Comparison of ENCODE assay signal across 8 mouse cellular contexts in the genomic region with DNA sequence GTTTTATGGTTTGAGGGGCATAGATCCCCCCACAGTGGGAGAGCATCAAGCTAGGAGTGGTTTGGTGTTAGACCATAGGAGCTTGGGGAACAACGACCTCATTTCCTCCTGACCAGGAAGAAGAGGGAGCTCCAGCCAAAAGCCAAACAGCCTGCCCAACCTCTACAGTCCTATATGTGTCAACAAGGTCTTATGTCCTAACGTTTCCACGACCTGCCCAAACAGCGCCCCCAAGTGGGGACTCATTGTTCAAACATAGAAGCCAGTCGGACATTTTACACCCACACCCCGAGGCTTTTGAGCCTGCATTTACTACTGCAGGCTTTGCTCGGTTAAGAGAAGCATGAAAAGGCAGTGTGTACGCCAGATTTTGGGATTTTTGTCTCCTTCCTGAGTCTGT.
DNase-seq lines count a peak whose midpoint lies in the region; ATAC-seq and TF ChIP-seq lines count a peak whose summit lies in the region.

No protein-coding gene starts in this region.

- TF ChIP-seq POLR2A in testis, adult 2 months (IDR thresholded peaks at IDR 0.05; ENCODE audit: control insufficient read depth, low read depth, low read length): no peak

- H3K9ac ChIP-seq in forebrain, postnatal 0 days: no peak overlapping the region
- H3K9ac ChIP-seq in midbrain, embryonic 14.5 days (replicated peaks; ENCODE audit: low read length): no peak overlapping the region
- H3K9ac ChIP-seq in midbrain, embryonic 13.5 days (replicated peaks): no peak overlapping the region

- no peaks in the 10 kb centered on the region for H3K36me3 ChIP-seq in forebrain, postnatal 0 days (ENCODE audit: insufficient read depth)
- no peaks in the 10 kb centered on the region for H3K36me3 ChIP-seq in forebrain, embryonic 10.5 days (replicated peaks)
- H3K36me3 ChIP-seq in midbrain, embryonic 14.5 days (ENCODE audit: control insufficient read depth, insufficient read depth, low read length): no peaks in the 10 kb centered on the region
- H3K36me3 ChIP-seq in midbrain, embryonic 13.5 days: no peaks in the 10 kb centered on the region
- H3K36me3 ChIP-seq in testis, adult 2 months (ENCODE audit: control insufficient read depth, insufficient read depth, low read length): no peaks in the 10 kb centered on the region

- WGBS in forebrain, postnatal 0 days: 44% methylated on average over 8 of the region's 8 CpGs
- 52% methylated on average over 8 of the region's 8 CpGs for WGBS in forebrain, embryonic 10.5 days
- WGBS in midbrain, embryonic 14.5 days: 49% methylated on average over 8 of the region's 8 CpGs
- WGBS in midbrain, embryonic 13.5 days: 54% methylated on average over 8 of the region's 8 CpGs

- no peak overlapping the region for H3K4me3 ChIP-seq in forebrain, postnatal 0 days (ENCODE audit: low read depth, low read length)
- no peak overlapping the region for H3K4me3 ChIP-seq in forebrain, embryonic 10.5 days
- no peak overlapping the region for H3K4me3 ChIP-seq in midbrain, embryonic 14.5 days (replicated peaks; ENCODE audit: low read depth, low read length)
- no peak overlapping the region for H3K4me3 ChIP-seq in midbrain, embryonic 13.5 days (replicated peaks)
- H3K4me3 ChIP-seq in testis, adult 2 months (ENCODE audit: control insufficient read depth, low read depth, low read length): no peak overlapping the region

- DNase-seq in forebrain, postnatal 0 days: peak; percentile 38
- no peak for DNase-seq in forebrain, embryonic 10.5 days (ENCODE audit: extremely low spot score, low spot score)
- DNase-seq in midbrain, embryonic 14.5 days: peak; percentile 15
- DNase-seq in induced T-regulatory cell, adult 2 months (ENCODE audit: low read depth): peak; percentile 2
- DNase-seq in T-cell, adult 2 months (ENCODE audit: low spot score): no peak
- no peak for DNase-seq in MN1 (ENCODE audit: low spot score)

- no peak overlapping the region for H3K4me2 ChIP-seq in forebrain, postnatal 0 days (ENCODE audit: low read depth)
- no peak overlapping the region for H3K4me2 ChIP-seq in midbrain, embryonic 14.5 days (ENCODE audit: low read length)
- no peak overlapping the region for H3K4me2 ChIP-seq in midbrain, embryonic 13.5 days (replicated peaks)

- no peaks in the 10 kb centered on the region for H3K4me1 ChIP-seq in forebrain, postnatal 0 days (ENCODE audit: insufficient read depth)
- no peaks in the 10 kb centered on the region for H3K4me1 ChIP-seq in forebrain, embryonic 10.5 days
- no peaks in the 10 kb centered on the region for H3K4me1 ChIP-seq in midbrain, embryonic 14.5 days (ENCODE audit: control insufficient read depth, insufficient read depth, low read length)
- no peaks in the 10 kb centered on the region for H3K4me1 ChIP-seq in midbrain, embryonic 13.5 days (replicated peaks)
- H3K4me1 ChIP-seq in testis, adult 2 months (ENCODE audit: control insufficient read depth, insufficient read depth, low read length): no peaks in the 10 kb centered on the region

- no peak overlapping the region for H3K27ac ChIP-seq in forebrain, postnatal 0 days (ENCODE audit: low read depth, low read length)
- no peak overlapping the region for H3K27ac ChIP-seq in forebrain, embryonic 10.5 days
- no peak overlapping the region for H3K27ac ChIP-seq in midbrain, embryonic 14.5 days (replicated peaks; ENCODE audit: low read depth, low read length)
- H3K27ac ChIP-seq in midbrain, embryonic 13.5 days: no peak overlapping the region
- no peak overlapping the region for H3K27ac ChIP-seq in testis, adult 2 months (ENCODE audit: control insufficient read depth, insufficient read depth, low read depth, low read length)

- peak; percentile 40 for TF ChIP-seq CTCF in forebrain, postnatal 0 days (IDR thresholded peaks at IDR 0.05; ENCODE audit: low read depth)
- peak; percentile 45; the same call in 1 of the 2 replicates for TF ChIP-seq CTCF in testis, adult 2 months (IDR thresholded peaks at IDR 0.05; ENCODE audit: control insufficient read depth, insufficient read depth, insufficient replicate concordance, low read depth, low read length)

- no peaks in the 10 kb centered on the region for H3K9me3 ChIP-seq in forebrain, postnatal 0 days (ENCODE audit: low read length)
- H3K9me3 ChIP-seq in forebrain, embryonic 10.5 days: no peaks in the 10 kb centered on the region
- no peaks in the 10 kb centered on the region for H3K9me3 ChIP-seq in midbrain, embryonic 14.5 days (ENCODE audit: control insufficient read depth, low read length)
- no peaks in the 10 kb centered on the region for H3K9me3 ChIP-seq in midbrain, embryonic 13.5 days

- no peaks in the 10 kb centered on the region for H3K27me3 ChIP-seq in forebrain, postnatal 0 days (ENCODE audit: insufficient read depth, low read length)
- no peaks in the 10 kb centered on the region for H3K27me3 ChIP-seq in forebrain, embryonic 10.5 days (ENCODE audit: poor library complexity, severe bottlenecking)
- no peaks in the 10 kb centered on the region for H3K27me3 ChIP-seq in midbrain, embryonic 14.5 days (ENCODE audit: control insufficient read depth, insufficient read depth, low read length)
- no peaks in the 10 kb centered on the region for H3K27me3 ChIP-seq in midbrain, embryonic 13.5 days
- H3K27me3 ChIP-seq in testis, adult 2 months (ENCODE audit: control insufficient read depth, insufficient read depth, low read length): no peaks in the 10 kb centered on the region

- no peak for ATAC-seq in forebrain, postnatal 0 days
- ATAC-seq in midbrain, embryonic 14.5 days (ENCODE audit: low FRiP score, low TSS enrichment): no peak
- ATAC-seq in midbrain, embryonic 13.5 days: no peak

Comparison
In these comparisons a context has a peak if more than half of its experiments do, and no peak if none do; other contexts are left out.
1. DNase-seq: peak in forebrain, postnatal 0 days (single experiment), midbrain, embryonic 14.5 days (single experiment) and induced T-regulatory cell, adult 2 months (single experiment); none in forebrain, embryonic 10.5 days (single experiment), T-cell, adult 2 months (single experiment) and MN1 (single experiment).